Mouse (Mus musculus) thymus, adult 2 months (tissue): ENCODE data around the gene Klk1b16. TPM values are rescaled to one million over a fixed set of nuclear protein-coding genes. Genes with fewer than 3 reads are reported as not detected.
"Not testable (repeated sequence)": the region's sequence is repeated elsewhere in the genome, so short reads cannot be mapped to it uniquely, and the experiment has no call there.

Experiments
- DNase-seq: peaks from one replicate; pipeline ENCODE4 v3.0.0; 2021
- H3K27ac ChIP-seq: fragments of 200-500 bp; 2 replicates; pipeline ENCODE4 v1.5.1; 2012; ENCODE audit warnings: low read length, control low read depth; ENCODE audit not compliant: control insufficient read depth, insufficient read depth
- H3K27me3 ChIP-seq: fragments of 200-500 bp; 2 replicates; pipeline ENCODE4 v1.6.1; 2012; ENCODE audit warnings: mild to moderate bottlenecking, low read length, moderate library complexity, mixed read lengths; ENCODE audit not compliant: control insufficient read depth, insufficient read depth
- H3K36me3 ChIP-seq: fragments of 200-500 bp; 2 replicates; pipeline ENCODE4 v1.6.1; 2012; ENCODE audit warnings: mild to moderate bottlenecking, low read length, moderate library complexity; ENCODE audit not compliant: control insufficient read depth, insufficient read depth
- H3K4me1 ChIP-seq: fragments of 200-500 bp; replicated peaks from 2 replicates; pipeline ENCODE4 v1.6.1; 2012; ENCODE audit warnings: low read length; ENCODE audit not compliant: control insufficient read depth, insufficient read depth
- H3K4me3 ChIP-seq: fragments of 200-500 bp; 2 replicates; pipeline ENCODE4 v1.5.1; 2012; ENCODE audit warnings: mild to moderate bottlenecking, low read length, control low read depth, moderate library complexity; ENCODE audit not compliant: control insufficient read depth, insufficient read depth
- CTCF ChIP-seq: fragments of 200-500 bp; IDR thresholded peaks from 2 replicates; pipeline ENCODE4 v1.5.1; 2012; ENCODE audit warnings: mild to moderate bottlenecking, control low read depth, low read length, moderate library complexity, borderline replicate concordance; ENCODE audit not compliant: control insufficient read depth, poor library complexity, insufficient read depth; ENCODE audit errors: extremely low read depth
- POLR2A ChIP-seq: fragments of 200-500 bp; IDR thresholded peaks from 2 replicates; pipeline ENCODE4 v1.6.1; 2012; ENCODE audit warnings: mild to moderate bottlenecking, low read length, control low read depth, moderate library complexity; ENCODE audit not compliant: control insufficient read depth, poor library complexity, insufficient read depth; ENCODE audit errors: extremely low read depth
- WGBS: fragments of 180-500 bp; shearing (Covaris S2); methylation state at CpG from one replicate; pipeline ENCODE4 v1.1.7; 2018; 5-methylcytosine and 5-hydroxymethylcytosine counted together
- polyA plus RNA-seq: library from polyadenylated mRNA; depleted of rRNA; stranded (reverse); fragments of >200 nt; gene quantifications from 2 replicates; pipeline ENCODE4 v1.2.3, GENCODE M21; 2012; rRNA removed

Gene Klk1b16
- polyA plus RNA-seq = 0.46 and 0.86 TPM in 2 replicates

DNA sequence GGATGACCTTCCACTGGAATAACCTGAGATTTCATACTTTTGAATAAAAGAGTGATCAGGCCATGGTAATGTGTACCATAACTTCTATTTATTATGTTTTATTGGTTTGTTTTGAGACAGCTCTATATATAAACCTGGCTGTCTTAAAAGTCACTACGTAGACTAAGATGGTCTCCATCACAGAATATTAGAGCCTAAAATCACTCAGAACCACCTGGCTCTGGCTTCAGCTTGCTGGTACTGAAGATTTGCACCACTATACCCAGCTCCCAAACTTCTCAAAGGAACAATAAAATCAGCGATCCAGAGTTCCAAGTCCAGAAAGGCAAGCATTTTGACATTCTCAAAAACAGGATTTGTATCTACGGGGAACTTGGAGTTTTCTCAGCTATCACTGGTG, at the start of gene Klk1b16:
Gene Klk1b16, plus strand, starts transcription at position 301 of the 400 bp plus-strand sequence.
- H3K4me3 ChIP-seq = no peak within 1 kb of the TSS
- H3K4me1 ChIP-seq = no peaks in the 10 kb centered on the region
- H3K27me3 ChIP-seq = no peaks in the 10 kb centered on the region
- H3K36me3 ChIP-seq = no peaks in the 10 kb centered on the region
- 91% methylated on average over 3 of the region's 3 CpGs for WGBS
- no peak within 1 kb of the TSS for H3K27ac ChIP-seq
- DNase-seq = no peak
- TF ChIP-seq CTCF = no peak
- no peak for TF ChIP-seq POLR2A

DNA sequence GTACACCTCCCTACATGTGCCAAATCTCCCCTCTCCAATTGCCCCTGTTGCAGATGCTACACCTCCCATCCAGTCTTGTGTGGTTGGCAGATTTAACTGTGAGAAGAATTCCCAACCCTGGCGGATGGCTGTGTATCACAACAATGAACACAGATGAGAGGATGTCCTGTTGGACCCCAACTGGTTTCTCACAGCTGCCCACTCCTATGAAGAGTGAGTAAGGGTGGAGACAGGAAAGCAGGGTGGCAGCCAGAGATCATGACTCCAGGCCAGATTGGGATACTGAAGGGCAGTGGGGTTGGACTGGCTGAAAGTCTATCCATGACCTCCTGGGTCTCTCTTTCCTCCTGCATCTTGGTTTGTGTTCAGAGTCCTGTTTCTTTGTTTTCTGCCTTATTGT, 40.5 kb upstream of the Klk1b16 start:
- no peaks in the 10 kb centered on the region for H3K36me3 ChIP-seq
- H3K4me1 ChIP-seq = no peaks in the 10 kb centered on the region
- no peak overlapping the region for H3K4me3 ChIP-seq
- H3K27me3 ChIP-seq = no peaks in the 10 kb centered on the region
- no peak for DNase-seq
- H3K27ac ChIP-seq = no peak overlapping the region
- whole genome bisulfite sequencing = 79% methylated on average over 1 of the region's 1 CpGs
- TF ChIP-seq POLR2A (no peak), CTCF (no peak)

DNA sequence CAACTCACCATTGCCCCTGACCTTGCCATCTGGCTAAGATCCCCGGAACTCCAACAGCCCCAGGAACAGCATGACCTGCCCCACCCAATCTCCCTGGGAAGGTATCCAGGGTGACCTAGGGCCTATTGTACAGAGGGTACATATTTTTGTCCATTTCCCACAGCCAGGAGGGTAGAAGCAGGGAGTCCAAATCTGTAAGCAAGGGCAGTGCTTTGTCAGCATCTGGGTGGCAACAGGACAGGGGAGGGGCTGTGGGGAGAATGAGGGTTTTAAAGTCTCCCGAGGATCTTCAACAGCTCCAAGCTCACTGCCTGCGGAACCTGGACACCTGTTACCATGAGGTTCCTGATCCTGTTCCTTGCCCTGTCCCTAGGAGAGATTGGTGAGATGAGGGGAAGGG, 34.5 kb upstream of the Klk1b16 start, which contains the start of gene Klk1b21:
Gene Klk1b21, plus strand, starts transcription at position 301 of the 400 bp plus-strand sequence.
- DNase-seq, H3K36me3 ChIP-seq, H3K4me3 ChIP-seq, H3K27me3 ChIP-seq, H3K27ac ChIP-seq, H3K4me1 ChIP-seq: not testable (repeated sequence)
- WGBS = 78% methylated on average over 3 of the region's 3 CpGs

DNA sequence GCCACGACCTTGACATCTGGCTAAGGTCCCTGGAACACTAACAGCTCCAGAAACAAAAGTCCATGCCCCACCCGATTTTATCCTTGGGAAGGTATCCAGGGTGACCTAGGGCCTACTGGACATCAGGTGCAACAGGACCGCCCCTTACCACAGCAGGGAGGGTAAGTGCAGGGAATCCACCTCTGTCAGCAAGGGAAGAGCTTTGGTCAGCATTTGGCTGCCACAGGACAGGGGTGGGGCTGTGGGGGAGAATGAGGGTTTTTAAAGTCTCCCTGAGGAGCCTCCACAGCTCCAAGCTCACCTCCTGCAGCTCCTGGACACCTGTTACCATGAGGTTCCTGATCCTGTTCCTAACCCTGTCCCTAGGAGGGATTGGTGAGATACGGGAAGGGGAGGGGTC, 24.2 kb upstream of the Klk1b16 start, which contains the start of gene Klk1b22:
Gene Klk1b22, plus strand, starts transcription at position 301 of the 400 bp plus-strand sequence.
- Histone ChIP-seq H3K4me1 (no peaks in the 10 kb centered on the region), H3K27me3 (no peaks in the 10 kb centered on the region), H3K4me3 (no peak within 1 kb of the TSS), H3K36me3 (no peaks in the 10 kb centered on the region), H3K27ac (no peak within 1 kb of the TSS)
- no peak for TF ChIP-seq POLR2A
- TF ChIP-seq CTCF = no peak
- no peak for DNase-seq
- WGBS = 66% methylated on average over 4 of the region's 4 CpGs

DNA sequence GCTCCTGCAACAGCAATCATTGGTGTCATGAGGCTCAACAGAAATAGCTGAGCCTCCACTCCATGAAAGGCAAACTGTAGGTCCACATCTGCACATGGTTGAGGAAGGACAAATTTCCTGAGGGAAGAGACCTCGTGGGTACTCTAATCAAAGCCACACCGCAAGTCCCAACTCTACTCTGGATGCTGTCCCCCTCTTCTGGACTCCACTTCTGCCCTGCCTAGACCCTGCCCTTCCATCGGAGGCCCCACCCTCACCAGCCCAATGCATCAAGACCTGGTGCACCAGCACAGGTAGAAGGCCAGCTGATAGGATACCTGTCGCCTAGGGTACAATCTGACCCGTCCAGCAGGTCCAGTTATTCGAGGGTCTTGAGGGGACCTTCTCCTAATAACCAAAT, 13.1 kb upstream of the Klk1b16 start:
- Histone ChIP-seq H3K4me1 (no peaks in the 10 kb centered on the region), H3K36me3 (no peaks in the 10 kb centered on the region), H3K4me3 (no peak overlapping the region), H3K27ac (no peak overlapping the region), H3K27me3 (no peaks in the 10 kb centered on the region)
- 95% methylated on average over 6 of the region's 6 CpGs for WGBS
- no peak for TF ChIP-seq POLR2A
- no peak for TF ChIP-seq CTCF
- DNase-seq = no peak

DNA sequence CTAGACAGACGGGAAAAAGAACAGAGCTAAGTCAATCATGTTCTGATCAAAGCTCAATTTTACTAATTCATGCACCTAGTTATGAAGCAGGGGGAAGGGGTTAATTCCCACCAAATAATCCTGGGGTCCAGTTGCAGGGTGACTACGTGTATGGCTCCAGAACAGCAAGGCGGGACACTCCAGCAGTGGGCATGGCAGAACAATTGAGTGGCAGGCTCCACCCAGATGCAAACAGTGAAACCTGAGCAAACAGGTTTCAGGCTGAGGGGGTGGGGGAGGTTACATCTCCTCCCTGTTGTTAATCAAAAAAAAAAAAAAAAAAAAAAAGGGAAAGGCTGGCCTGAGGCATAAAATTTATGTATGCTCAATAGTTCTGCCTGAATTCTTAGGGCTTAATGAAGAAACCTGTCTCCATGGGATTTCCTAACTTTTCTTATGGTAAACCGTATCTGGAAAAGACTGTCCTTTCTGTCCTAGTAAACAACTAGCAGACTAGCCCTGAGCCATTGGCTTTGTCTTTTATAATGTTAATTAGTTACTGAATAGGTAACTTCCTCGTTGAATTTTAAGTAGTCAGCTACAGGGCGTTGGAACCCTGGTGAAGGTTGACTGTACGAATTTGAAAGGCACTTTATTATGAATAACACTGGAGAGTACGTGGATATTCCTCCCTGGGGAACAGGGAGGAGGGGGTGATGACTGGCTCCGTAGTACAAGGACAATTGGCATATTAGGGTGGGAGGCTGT, 42.9 kb downstream of the Klk1b16 start:
- Histone ChIP-seq H3K4me3 (no peak overlapping the region), H3K36me3 (no peaks in the 10 kb centered on the region), H3K27me3 (no peaks in the 10 kb centered on the region), H3K4me1 (no peaks in the 10 kb centered on the region), H3K27ac (no peak overlapping the region)
- WGBS = 82% methylated on average over 9 of the region's 9 CpGs
- TF ChIP-seq POLR2A = no peak
- TF ChIP-seq CTCF = no peak
- no peak for DNase-seq

DNA sequence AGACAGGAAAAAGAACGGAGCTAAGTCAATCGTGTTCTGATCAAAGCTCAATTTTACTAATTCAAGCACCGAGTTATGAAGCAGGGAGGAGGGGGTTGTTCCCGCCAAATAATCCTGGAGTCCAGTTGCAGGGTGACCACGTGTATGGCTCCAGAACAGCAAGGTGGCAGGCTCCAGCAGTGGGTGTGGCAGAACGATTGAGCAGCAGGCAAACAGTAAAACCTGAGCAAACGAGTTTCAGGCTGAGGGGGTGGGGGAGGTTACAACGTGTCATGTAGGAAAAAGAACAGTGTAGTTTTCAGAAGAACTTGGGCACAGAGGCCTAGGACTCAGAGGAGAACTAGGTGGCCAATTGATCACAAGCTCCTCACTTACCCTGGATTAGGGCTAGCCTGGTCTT, 49.9 kb downstream of the Klk1b16 start:
- WGBS = 71% methylated on average over 8 of the region's 8 CpGs

DNA sequence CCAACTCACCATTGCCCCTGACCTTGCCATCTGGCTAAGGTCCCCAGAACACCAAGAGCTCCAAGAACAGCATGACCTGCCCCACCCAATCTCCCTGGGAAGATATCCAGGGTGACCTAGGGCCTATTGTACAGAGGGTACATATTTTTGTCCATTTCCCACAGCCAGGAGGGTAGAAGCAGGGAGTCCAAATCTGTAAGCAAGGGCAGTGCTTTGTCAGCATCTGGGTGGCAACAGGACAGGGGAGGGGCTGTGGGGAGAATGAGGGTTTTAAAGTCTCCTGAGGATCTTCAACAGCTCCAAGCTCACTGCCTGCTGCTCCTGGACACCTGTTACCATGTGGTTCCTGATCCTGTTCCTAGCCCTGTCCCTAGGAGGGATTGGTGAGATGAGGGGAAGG, 51.4 kb downstream of the Klk1b16 start, which contains the start of gene Klk1b24:
Gene Klk1b24, plus strand, starts transcription at position 301 of the 400 bp plus-strand sequence.
- DNase-seq, H3K4me3 ChIP-seq, H3K4me1 ChIP-seq, H3K36me3 ChIP-seq, H3K27ac ChIP-seq, H3K27me3 ChIP-seq: not testable (repeated sequence)

More for the DNA sequence above, 49.9 kb downstream of the Klk1b16 start:
- not testable (repeated sequence) for DNase-seq, H3K27ac ChIP-seq, H3K4me1 ChIP-seq, H3K4me3 ChIP-seq, H3K27me3 ChIP-seq, H3K36me3 ChIP-seq
